Mouse (Mus musculus) forebrain, embryonic 13.5 days (tissue): ENCODE measurements at regions not wholly inside any gene's neighbourhood (a gene's known extent, or its start where the extent isn't known, plus 50 kb on each side); places are given as distances from the start of the nearest gene placed in this dataset.

Source experiments
- ATAC-seq: fragments of 200-750 bp; cut with Nextera tagmentation; 2 replicates; pipeline ENCODE4 v1.8.0; 2017
- H3K27ac ChIP-seq: fragments of 300-500 bp; sonication (generic); 2 replicates; pipeline ENCODE4 v1.5.1; 2015; ENCODE audit warnings: inconsistent platforms, mild to moderate bottlenecking, moderate library complexity
- H3K27me3 ChIP-seq: fragments of 300-500 bp; sonication (generic); 2 replicates; pipeline ENCODE4 v1.6.1; 2015; ENCODE audit warnings: mild to moderate bottlenecking, inconsistent platforms
- H3K36me3 ChIP-seq: fragments of 300-500 bp; sonication (generic); 2 replicates; pipeline ENCODE4 v1.6.1; 2015; ENCODE audit warnings: mild to moderate bottlenecking, inconsistent platforms; ENCODE audit not compliant: poor library complexity, severe bottlenecking
- H3K4me1 ChIP-seq: fragments of 300-500 bp; sonication (generic); 2 replicates; pipeline ENCODE4 v1.6.1; 2015; ENCODE audit warnings: inconsistent platforms
- H3K4me2 ChIP-seq: fragments of 300-500 bp; sonication (generic); 2 replicates; pipeline ENCODE4 v1.6.1; 2015; ENCODE audit warnings: inconsistent platforms, mild to moderate bottlenecking, moderate library complexity
- H3K4me3 ChIP-seq: fragments of 300-500 bp; sonication (generic); 2 replicates; pipeline ENCODE4 v1.5.1; 2015; ENCODE audit warnings: mild to moderate bottlenecking, inconsistent platforms
- H3K9ac ChIP-seq: fragments of 300-500 bp; sonication (generic); 2 replicates; pipeline ENCODE4 v1.6.1; 2015; ENCODE audit warnings: mild to moderate bottlenecking, inconsistent platforms
- H3K9me3 ChIP-seq: fragments of 300-500 bp; sonication (generic); replicated peaks from 2 replicates; pipeline ENCODE4 v1.6.1; 2016; ENCODE audit warnings: inconsistent platforms
- WGBS: fragments of 180-500 bp; shearing (Covaris S2); methylation state at CpG from one replicate; pipeline ENCODE4 v1.1.7; 2015; 5-methylcytosine and 5-hydroxymethylcytosine counted together

GRCm38 (mm10) chr2:50853538-50854244, 295.2 kb downstream of the Rnd3 start:
- H3K4me3 ChIP-seq, result no peak overlapping the region
- H3K27me3 ChIP-seq, result no peaks in the 10 kb centered on the region
- no peak overlapping the region for H3K27ac ChIP-seq
- no peak for ATAC-seq
- H3K4me2 ChIP-seq, result no peak overlapping the region
- H3K9me3 ChIP-seq, result no peaks in the 10 kb centered on the region
- no peaks in the 10 kb centered on the region for H3K4me1 ChIP-seq
- no peak overlapping the region for H3K9ac ChIP-seq
- 85% methylated on average over 8 of the region's 8 CpGs for WGBS
- no peaks in the 10 kb centered on the region for H3K36me3 ChIP-seq

- 86% methylated on average over 2 of the region's 2 CpGs for WGBS
- no peak for ATAC-seq
Measured at GRCm38 (mm10) chr2:50852413-50852919, 296.4 kb downstream of the Rnd3 start.

GRCm38 (mm10) chr2:50850071-50850470, 298.8 kb downstream of the Rnd3 start:
- no peak overlapping the region for H3K9ac ChIP-seq
- no peak overlapping the region for H3K4me3 ChIP-seq
- H3K9me3 ChIP-seq, result no peaks in the 10 kb centered on the region
- no peaks in the 10 kb centered on the region for H3K27me3 ChIP-seq
- no peak for ATAC-seq
- no peak overlapping the region for H3K27ac ChIP-seq
- no peak overlapping the region for H3K4me2 ChIP-seq
- H3K4me1 ChIP-seq, result no peaks in the 10 kb centered on the region
- H3K36me3 ChIP-seq, result no peaks in the 10 kb centered on the region
- WGBS, result 94% methylated on average over 3 of the region's 3 CpGs

More at GRCm38 (mm10) chr2:50852413-50852919, 296.4 kb downstream of the Rnd3 start:
- H3K27me3 ChIP-seq, result no peaks in the 10 kb centered on the region
- H3K36me3 ChIP-seq, result no peaks in the 10 kb centered on the region
- H3K9ac ChIP-seq, result no peak overlapping the region
- H3K4me1 ChIP-seq, result no peaks in the 10 kb centered on the region
- H3K4me2 ChIP-seq, result no peak overlapping the region
- no peak overlapping the region for H3K4me3 ChIP-seq
- H3K27ac ChIP-seq, result no peak overlapping the region
- no peaks in the 10 kb centered on the region for H3K9me3 ChIP-seq

DNA sequence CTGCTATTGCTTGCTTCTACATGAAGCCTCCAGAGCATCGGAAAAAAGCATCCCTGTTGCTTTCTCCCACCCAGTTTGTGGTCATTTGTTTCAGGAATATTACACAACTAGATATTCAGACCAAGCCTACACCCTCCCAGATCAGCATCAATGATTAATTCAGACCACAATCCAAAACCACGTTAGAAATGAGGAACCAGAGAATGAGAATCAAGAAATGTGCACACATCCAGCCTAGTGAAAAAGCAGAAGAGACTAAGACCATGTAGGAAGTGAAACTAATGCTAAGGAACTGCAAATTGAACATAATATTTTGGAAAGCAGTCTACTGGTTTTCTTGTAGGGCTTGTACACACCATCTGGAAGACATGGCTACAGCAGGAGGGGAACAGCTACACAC, 307.0 kb downstream of the Rnd3 start:
- no peak overlapping the region for H3K4me2 ChIP-seq
- no peak overlapping the region for H3K9ac ChIP-seq
- no peaks in the 10 kb centered on the region for H3K27me3 ChIP-seq
- H3K9me3 ChIP-seq, result no peaks in the 10 kb centered on the region
- ATAC-seq, result no peak
- no peak overlapping the region for H3K4me3 ChIP-seq
- H3K4me1 ChIP-seq, result no peaks in the 10 kb centered on the region
- H3K27ac ChIP-seq, result no peak overlapping the region
- 80% methylated on average over 2 of the region's 2 CpGs for WGBS
- no peaks in the 10 kb centered on the region for H3K36me3 ChIP-seq

DNA sequence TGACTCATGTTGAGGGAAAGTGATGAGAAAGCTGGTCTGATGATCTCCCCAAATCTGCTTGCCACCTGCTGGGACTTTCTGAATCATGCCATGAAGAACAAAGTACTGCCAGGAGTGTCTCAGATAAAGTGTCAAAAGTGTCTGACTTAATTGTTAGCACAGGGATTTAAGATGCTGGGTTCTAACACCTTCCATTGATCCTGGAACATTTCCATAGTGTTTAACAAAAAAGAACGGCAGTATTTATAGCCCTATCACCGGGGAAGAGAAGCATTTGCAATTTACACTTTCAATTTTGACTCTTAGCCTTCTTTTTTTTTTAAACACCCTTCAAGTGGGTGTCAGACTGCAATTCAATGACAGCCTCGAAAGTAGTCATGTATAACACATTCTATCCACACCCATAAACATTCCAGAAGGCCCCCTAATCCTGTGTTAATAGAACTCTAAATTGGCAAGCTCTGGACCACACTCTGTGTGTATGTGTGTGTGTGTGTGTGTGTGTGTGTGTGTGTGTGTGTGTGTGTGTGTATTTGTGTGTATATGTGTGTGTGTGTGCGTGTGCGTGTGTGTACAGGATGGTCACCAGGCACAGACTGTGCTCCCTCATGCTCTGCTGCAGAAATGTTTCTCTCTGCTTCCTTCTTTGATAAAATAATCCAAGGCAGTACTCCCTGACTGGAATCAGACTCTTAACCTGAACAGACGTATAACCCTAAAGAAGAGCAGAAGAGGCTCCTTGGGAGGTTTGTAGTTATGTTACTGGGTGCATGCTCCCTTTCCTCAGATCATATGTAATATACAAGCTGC, 313.2 kb downstream of the Rnd3 start:
- Histone ChIP-seq H3K4me1 (peaks cover 7% of the 10 kb centered on the region; the same call in 1 of the 2 replicates), H3K27ac (no peak overlapping the region), H3K4me3 (no peak overlapping the region), H3K4me2 (no peak overlapping the region), H3K36me3 (no peaks in the 10 kb centered on the region), H3K27me3 (no peaks in the 10 kb centered on the region), H3K9me3 (no peaks in the 10 kb centered on the region), H3K9ac (no peak overlapping the region)
- peak; percentile 70; the same call in 1 of the 2 replicates for ATAC-seq
- WGBS, result 47% methylated on average over 6 of the region's 6 CpGs

DNA sequence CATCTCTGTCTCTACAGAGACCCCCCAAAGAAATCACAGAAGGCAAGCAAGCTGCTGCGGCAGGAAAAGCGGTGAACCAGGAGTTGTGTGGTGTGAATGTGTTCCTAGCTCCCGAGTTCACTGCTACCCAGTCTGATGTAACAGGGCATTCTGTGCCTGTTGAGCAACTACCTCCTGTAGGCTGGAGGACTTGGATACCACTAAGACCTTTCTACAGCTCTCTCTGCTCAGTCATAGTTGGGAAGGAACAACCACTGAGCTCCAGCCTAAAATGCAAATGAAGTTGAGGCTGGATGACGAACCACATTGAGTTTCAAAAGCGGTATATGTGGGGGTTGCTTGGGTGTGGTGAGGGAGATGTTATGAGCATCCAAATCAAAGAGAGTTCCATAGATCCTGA, 315.1 kb downstream of the Rnd3 start:
- no peak for ATAC-seq
- Histone ChIP-seq H3K27ac (no peak overlapping the region), H3K9me3 (no peaks in the 10 kb centered on the region), H3K4me1 (peaks cover 7% of the 10 kb centered on the region; the same call in 1 of the 2 replicates), H3K4me2 (no peak overlapping the region), H3K27me3 (no peaks in the 10 kb centered on the region), H3K4me3 (no peak overlapping the region), H3K36me3 (no peaks in the 10 kb centered on the region), H3K9ac (no peak overlapping the region)
- 95% methylated on average over 5 of the region's 5 CpGs for WGBS

DNA sequence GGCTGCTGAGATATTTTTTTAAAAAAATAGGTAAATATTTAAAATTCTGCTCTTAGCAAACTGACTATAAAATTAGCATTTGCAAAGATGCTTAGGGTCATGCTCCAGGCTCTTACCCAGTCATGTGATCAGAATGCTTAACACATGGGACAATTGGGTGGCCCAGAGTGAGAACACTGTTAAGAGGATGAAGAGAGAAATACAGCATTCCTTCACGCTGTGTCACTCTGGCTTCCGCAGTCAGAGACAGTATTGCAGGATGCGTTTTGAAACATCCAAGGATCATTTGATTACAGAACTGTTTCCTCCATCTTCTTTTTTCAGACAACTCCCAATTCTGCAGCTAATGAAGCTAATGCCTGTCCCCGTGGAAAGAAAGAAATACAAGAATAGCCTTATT, 316.4 kb downstream of the Rnd3 start:
- Histone ChIP-seq H3K36me3 (no peaks in the 10 kb centered on the region), H3K4me1 (peaks cover 7% of the 10 kb centered on the region; the same call in 1 of the 2 replicates), H3K27ac (no peak overlapping the region), H3K4me3 (no peak overlapping the region), H3K27me3 (no peaks in the 10 kb centered on the region), H3K9me3 (no peaks in the 10 kb centered on the region), H3K9ac (no peak overlapping the region), H3K4me2 (no peak overlapping the region)
- no peak for ATAC-seq
- WGBS, result 45% methylated on average over 4 of the region's 4 CpGs

- Histone ChIP-seq H3K9ac (no peak overlapping the region), H3K27me3 (no peaks in the 10 kb centered on the region), H3K27ac (no peak overlapping the region), H3K4me2 (no peak overlapping the region), H3K9me3 (no peaks in the 10 kb centered on the region), H3K4me3 (no peak overlapping the region), H3K36me3 (no peaks in the 10 kb centered on the region), H3K4me1 (peaks cover 7% of the 10 kb centered on the region; the same call in 1 of the 2 replicates)
- no peak for ATAC-seq
- 75% methylated on average over 5 of the region's 5 CpGs for WGBS
Measured at GRCm38 (mm10) chr2:50830056-50830720, 318.7 kb downstream of the Rnd3 start.

DNA sequence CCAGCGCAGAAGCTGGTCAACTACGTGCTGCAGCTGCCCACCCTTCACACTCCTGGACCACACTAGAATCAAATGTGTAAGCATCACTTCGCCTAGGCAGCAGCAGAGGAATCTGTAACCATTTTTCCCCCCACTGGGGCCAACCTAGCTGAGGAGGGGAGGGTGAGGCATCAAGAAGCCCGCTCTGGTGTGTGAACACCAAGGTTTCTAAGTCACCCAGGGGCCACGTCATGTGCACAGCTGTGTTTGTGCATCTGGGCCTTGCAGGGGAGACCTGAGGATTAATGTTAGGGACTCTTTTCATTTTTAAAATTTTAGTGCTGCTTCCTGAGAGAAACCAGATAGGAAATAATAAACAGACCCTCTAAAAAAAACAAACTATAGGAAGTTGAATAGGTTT, 321.8 kb downstream of the Rnd3 start:
- H3K4me1 ChIP-seq, result no peaks in the 10 kb centered on the region
- no peaks in the 10 kb centered on the region for H3K27me3 ChIP-seq
- no peak overlapping the region for H3K27ac ChIP-seq
- no peaks in the 10 kb centered on the region for H3K36me3 ChIP-seq
- H3K4me2 ChIP-seq, result no peak overlapping the region
- no peak overlapping the region for H3K9ac ChIP-seq
- no peaks in the 10 kb centered on the region for H3K9me3 ChIP-seq
- 86% methylated on average over 5 of the region's 5 CpGs for WGBS
- no peak for ATAC-seq
- H3K4me3 ChIP-seq, result no peak overlapping the region

DNA sequence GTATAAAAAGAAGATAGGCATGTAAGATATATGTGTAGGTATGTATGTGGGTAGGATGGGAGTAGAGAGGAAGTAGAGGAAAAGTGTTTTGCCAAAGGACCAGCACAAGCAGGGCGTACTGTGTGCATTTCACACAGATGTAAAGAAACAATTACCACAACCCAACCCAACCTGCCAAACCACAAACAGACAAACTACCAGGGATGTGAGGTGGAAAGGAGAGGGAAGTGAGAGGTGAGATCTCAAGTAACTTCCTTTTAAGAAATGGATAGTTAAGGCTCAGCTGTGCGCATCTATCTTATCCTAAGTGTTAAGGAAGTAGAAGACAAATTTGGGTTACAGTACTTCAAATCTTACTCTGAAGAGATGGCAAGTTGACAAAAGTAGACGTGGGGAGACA, 322.4 kb downstream of the Rnd3 start:
- WGBS, result 87% methylated on average over 3 of the region's 3 CpGs
- H3K36me3 ChIP-seq, result no peaks in the 10 kb centered on the region
- H3K4me2 ChIP-seq, result no peak overlapping the region
- no peaks in the 10 kb centered on the region for H3K27me3 ChIP-seq
- no peaks in the 10 kb centered on the region for H3K9me3 ChIP-seq
- H3K27ac ChIP-seq, result no peak overlapping the region
- no peak overlapping the region for H3K9ac ChIP-seq
- no peak overlapping the region for H3K4me3 ChIP-seq
- no peaks in the 10 kb centered on the region for H3K4me1 ChIP-seq
- ATAC-seq, result no peak

- Histone ChIP-seq H3K4me2 (no peak overlapping the region), H3K4me3 (no peak overlapping the region), H3K9me3 (no peaks in the 10 kb centered on the region), H3K4me1 (no peaks in the 10 kb centered on the region), H3K27me3 (no peaks in the 10 kb centered on the region), H3K27ac (no peak overlapping the region), H3K36me3 (no peaks in the 10 kb centered on the region), H3K9ac (no peak overlapping the region)
- ATAC-seq, result no peak
- WGBS, result 91% methylated on average over 5 of the region's 5 CpGs
Measured at GRCm38 (mm10) chr2:50825626-50826025, 323.3 kb downstream of the Rnd3 start.

GRCm38 (mm10) chr2:50824782-50825181, 324.1 kb downstream of the Rnd3 start:
- H3K27me3 ChIP-seq, result no peaks in the 10 kb centered on the region
- no peak overlapping the region for H3K9ac ChIP-seq
- H3K4me1 ChIP-seq, result no peaks in the 10 kb centered on the region
- no peak overlapping the region for H3K4me3 ChIP-seq
- no peak overlapping the region for H3K4me2 ChIP-seq
- no peak for ATAC-seq
- H3K9me3 ChIP-seq, result no peaks in the 10 kb centered on the region
- no peaks in the 10 kb centered on the region for H3K36me3 ChIP-seq
- 75% methylated on average over 3 of the region's 3 CpGs for WGBS
- H3K27ac ChIP-seq, result no peak overlapping the region
